Mouse (Mus musculus): ENCODE data around the gene Olfr460.

GRCm38 (mm10) chr6:40569187-40569586 is at the start of gene Olfr460:
- TF ChIP-seq CTCF (IDR thresholded peaks at IDR 0.05; ENCODE audit: low read depth, low read length) (no peak), GATA1 (IDR thresholded peaks at IDR 0.05; ENCODE audit: borderline replicate concordance, low read length) (no peak), TAL1 (conservative IDR thresholded peaks at IDR 0.05; ENCODE audit: low read depth, low read length) (no peak), POLR2AphosphoS5 (IDR thresholded peaks at IDR 0.05; ENCODE audit: insufficient replicate concordance, low read depth, low read length) (no peak)

Measured in G1E (cell line).